Mouse (Mus musculus): ENCODE measurements around the gene Ces1g.

Ces1g gene

GRCm38 (mm10) chr8:93337207-93337606 lies at the start of gene Ces1g:
Gene Ces1g (minus strand): TSS chr8:93337308.
- no peak for DNase-seq

GRCm38 (mm10) chr8:93379625-93380024 lies 42.5 kb upstream of the Ces1g start, which contains the start of gene Ces1h:
Gene Ces1h (minus strand): TSS chr8:93379725.
- DNase-seq: no peak

GRCm38 (mm10) chr8:93369481-93369880 lies 32.4 kb upstream of the Ces1g start:
- DNase-seq: peak; percentile 30

GRCm38 (mm10) chr8:93360113-93360512 lies 23.0 kb upstream of the Ces1g start:
- no peak for DNase-seq

- no peak for DNase-seq
Observed at GRCm38 (mm10) chr8:93339531-93339930, 2.4 kb upstream of the Ces1g start.

DNA sequence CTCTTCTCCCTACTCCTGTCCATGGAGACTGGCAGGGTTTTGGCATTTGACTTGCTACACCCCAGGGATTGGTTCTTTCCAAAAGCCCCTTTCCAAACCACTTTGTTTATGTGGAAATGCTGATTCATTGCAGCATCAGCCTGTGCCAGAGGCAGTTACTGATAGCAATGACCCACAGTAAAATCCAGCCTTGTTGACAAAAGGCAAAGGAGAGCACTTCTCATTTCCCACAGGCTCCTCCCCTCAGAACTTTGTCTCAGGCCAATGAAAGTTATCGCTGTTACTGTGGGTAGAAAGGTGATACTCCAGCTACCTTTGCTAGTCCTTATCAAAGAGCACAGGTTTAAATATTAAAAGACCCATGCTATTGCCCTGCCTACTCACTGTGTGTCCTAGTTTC lies 4.4 kb downstream of the Ces1g start:
- peak; percentile 4 for DNase-seq

- no peak for DNase-seq
Observed at GRCm38 (mm10) chr8:93331151-93331550, 6.0 kb downstream of the Ces1g start.

- DNase-seq: peak; percentile 43
Observed at GRCm38 (mm10) chr8:93325123-93325522, 12.0 kb downstream of the Ces1g start.

- DNase-seq: no peak
Observed at GRCm38 (mm10) chr8:93317031-93317430, 20.1 kb downstream of the Ces1g start.

DNA sequence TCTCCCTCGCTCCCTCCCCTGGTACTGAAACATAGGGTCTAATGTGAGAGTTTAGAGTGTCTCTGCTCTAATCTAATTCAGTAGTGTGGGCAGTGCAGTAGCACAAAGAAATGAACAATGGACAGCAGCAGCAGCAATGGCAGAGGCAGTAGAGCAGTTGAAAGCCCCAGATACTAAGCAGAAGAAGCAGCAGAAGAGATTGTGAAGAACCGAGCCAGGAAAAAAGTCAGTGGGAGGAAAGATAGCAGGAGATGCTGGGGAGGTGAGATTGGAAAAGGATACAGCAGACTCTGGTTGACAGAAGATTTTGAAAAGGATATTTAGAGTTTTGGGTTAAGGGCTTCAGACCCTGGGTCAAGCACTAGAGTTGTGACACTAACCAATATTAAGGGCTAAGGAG lies 21.6 kb downstream of the Ces1g start:
- DNase-seq: no peak

GRCm38 (mm10) chr8:93283896-93284295 lies 53.2 kb downstream of the Ces1g start:
- DNase-seq: no peak

DNA sequence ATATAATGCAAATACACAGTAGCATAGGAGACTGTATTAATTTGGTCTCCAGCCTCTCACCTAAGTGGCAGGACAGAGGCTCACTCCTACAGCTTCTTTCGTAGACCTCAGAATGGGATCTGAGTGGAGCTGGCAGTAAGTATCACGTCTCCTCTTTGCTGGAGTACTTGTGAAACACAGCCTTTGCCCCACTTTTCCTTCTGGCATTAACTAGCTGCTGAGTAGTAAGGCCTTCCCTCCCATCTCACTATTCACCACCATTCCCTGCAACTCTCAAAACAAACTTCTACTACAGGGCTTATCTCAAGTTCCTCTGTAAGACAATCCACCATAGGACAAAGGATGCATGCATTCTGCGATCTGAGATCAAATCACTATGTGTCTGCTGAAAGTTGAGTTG lies 54.8 kb downstream of the Ces1g start:
- DNase-seq: no peak

- no peak for DNase-seq
Observed at GRCm38 (mm10) chr8:93279556-93279955, 57.6 kb downstream of the Ces1g start, which contains the start of gene Ces1f. Gene Ces1f (minus strand): TSS chr8:93279747.

DNA sequence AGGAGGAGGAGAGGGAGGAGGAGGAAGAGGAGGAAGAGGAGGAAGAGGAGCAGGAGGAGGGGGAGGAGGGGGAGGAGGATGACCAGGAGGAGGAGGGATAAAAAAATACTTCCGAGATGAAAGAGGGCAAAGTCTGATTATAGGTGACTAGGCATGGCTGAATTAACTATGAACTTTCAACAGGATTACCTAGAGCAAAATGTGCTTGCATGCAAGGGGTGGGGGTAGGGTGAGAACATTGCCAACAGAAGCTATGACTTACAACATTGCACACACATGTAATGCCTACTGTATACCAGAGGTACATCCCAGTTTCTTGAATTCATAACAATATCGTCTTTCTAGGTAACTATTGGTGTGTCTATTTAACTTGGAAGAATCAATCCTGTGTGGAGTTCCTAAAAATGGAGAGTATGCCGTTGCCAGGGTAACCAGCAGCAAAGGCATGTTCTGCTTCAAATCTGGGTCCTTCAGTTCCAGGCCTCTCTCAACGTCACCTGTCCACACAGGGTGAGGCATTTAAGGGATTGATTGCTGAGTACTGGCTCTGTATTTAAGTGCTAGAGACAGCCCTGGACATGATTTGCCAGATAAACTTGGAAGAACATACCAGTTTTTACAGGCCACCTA lies 58.8 kb downstream of the Ces1g start:
- no peak for DNase-seq

DNA sequence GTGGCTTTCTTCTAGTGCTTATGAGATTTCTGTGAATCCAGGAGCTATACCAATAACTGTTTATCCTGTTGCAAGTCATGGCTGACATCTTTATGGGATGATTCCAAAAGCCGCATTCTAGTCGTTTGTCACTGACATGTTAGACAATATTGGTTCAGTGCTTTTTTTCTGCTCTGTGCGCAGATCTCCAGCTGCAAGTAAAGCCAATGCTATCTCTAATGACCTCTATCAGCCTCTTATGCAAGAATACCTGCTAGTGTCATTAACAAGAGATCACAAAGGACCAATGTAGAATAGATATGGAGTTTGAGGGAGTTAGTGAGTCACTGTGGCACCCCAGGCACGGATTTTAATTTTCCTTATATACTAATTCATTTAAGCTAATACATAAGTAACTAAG lies 62.5 kb downstream of the Ces1g start:
- DNase-seq: no peak

- peak; percentile 36 for DNase-seq
Observed at GRCm38 (mm10) chr8:93273321-93273720, 63.8 kb downstream of the Ces1g start.

DNA sequence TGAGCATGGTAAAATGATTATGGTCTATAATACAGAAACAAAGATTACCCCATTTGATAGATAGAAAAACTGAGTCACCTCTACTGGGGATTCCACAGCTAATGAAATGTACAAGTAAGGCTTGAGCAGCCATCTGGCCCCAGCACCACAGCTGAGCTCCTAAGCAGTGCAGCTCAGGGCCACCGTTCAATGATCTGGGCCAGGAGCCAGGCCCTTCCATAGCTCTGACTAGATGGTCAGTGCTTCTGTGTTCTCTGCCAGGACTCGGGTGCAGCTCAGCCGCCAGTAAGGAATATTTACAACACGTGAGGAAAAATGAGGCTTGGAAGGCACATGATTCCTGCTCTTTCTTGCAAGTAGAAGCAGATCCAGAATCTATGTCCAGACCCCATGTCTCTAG lies 64.4 kb downstream of the Ces1g start:
- peak; percentile 73 for DNase-seq

GRCm38 (mm10) chr8:93261436-93261835 lies 75.7 kb downstream of the Ces1g start:
- DNase-seq: no peak

DNA sequence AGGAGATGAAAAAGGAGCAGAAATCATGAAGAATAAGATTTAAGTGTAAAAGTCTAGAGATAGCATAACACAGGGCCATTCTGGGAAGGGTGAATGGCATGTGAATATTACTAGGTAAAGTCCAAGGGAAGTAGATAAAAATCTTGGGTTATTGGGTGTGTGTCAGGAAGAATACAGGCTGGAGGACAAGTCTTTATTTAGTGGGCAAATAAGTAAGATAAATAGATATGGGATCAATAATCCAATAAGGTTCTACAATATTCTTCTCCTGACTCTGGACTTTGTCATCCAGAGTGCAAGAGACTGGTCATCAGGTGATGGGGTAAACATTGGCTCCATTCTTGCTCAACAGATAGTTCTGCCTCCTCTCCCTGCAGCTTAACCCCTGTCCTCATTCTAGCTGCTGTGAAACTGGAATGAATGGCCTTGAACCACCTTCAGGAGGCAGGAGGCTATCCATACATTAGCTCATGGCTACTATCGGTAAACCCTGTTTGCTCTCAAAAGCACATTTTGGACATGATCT lies 84.6 kb downstream of the Ces1g start:
- DNase-seq: no peak
